In genomic region chr13:9075825-9076592, GRCm38 (mm10) we compare ENCODE assay signal across 28 mouse cellular contexts.
"Had no signal": no experiment of that assay in that cellular context is flagged by ENCODE, and none has a peak within 500 bp of the region (broad histone marks: within the 10 kb centered on the region; RNA-seq: fewer than 3 reads in every experiment).

No protein-coding gene starts in this region.

- H3K4me2 ChIP-seq: embryonic facial prominence, embryonic 12.5 days; embryonic facial prominence, embryonic 13.5 days; embryonic facial prominence, embryonic 15.5 days; forebrain, embryonic 12.5 days; forebrain, embryonic 13.5 days; forebrain, embryonic 15.5 days had no signal

- H3K9me3 ChIP-seq: embryonic facial prominence, embryonic 10.5 days; embryonic facial prominence, embryonic 12.5 days; embryonic facial prominence, embryonic 13.5 days; embryonic facial prominence, embryonic 15.5 days; forebrain, embryonic 10.5 days; forebrain, embryonic 12.5 days; forebrain, embryonic 13.5 days; forebrain, embryonic 15.5 days had no signal

- H3K27ac ChIP-seq: embryonic facial prominence, embryonic 10.5 days; embryonic facial prominence, embryonic 12.5 days; embryonic facial prominence, embryonic 13.5 days; embryonic facial prominence, embryonic 15.5 days; forebrain, embryonic 10.5 days; forebrain, embryonic 12.5 days; forebrain, embryonic 13.5 days; forebrain, embryonic 15.5 days; gastrocnemius, adult 2 months had no signal

- H3K4me3 ChIP-seq: embryonic facial prominence, embryonic 10.5 days; embryonic facial prominence, embryonic 12.5 days; embryonic facial prominence, embryonic 13.5 days; embryonic facial prominence, embryonic 15.5 days; erythroblast, embryonic 14.5 days; forebrain, embryonic 10.5 days; forebrain, embryonic 12.5 days; forebrain, embryonic 13.5 days; forebrain, embryonic 15.5 days; gastrocnemius, adult 2 months had no signal

- H3K9ac ChIP-seq: embryonic facial prominence, embryonic 12.5 days; embryonic facial prominence, embryonic 13.5 days; embryonic facial prominence, embryonic 15.5 days; forebrain, embryonic 12.5 days; forebrain, embryonic 13.5 days; forebrain, embryonic 15.5 days; forebrain, postnatal 0 days had no signal

- H3K36me3 ChIP-seq: embryonic facial prominence, embryonic 10.5 days; embryonic facial prominence, embryonic 12.5 days; embryonic facial prominence, embryonic 13.5 days; embryonic facial prominence, embryonic 15.5 days; forebrain, embryonic 10.5 days; forebrain, embryonic 12.5 days; forebrain, embryonic 15.5 days had no signal

- ATAC-seq: forebrain, embryonic 13.5 days; forebrain, embryonic 14.5 days; forebrain, embryonic 15.5 days; forebrain, embryonic 16.5 days; forebrain, postnatal 0 days had no signal

- H3K27me3 ChIP-seq: embryonic facial prominence, embryonic 12.5 days; embryonic facial prominence, embryonic 13.5 days; embryonic facial prominence, embryonic 15.5 days; forebrain, embryonic 12.5 days; forebrain, embryonic 13.5 days; forebrain, embryonic 15.5 days had no signal

- H3K4me1 ChIP-seq: embryonic facial prominence, embryonic 10.5 days; embryonic facial prominence, embryonic 12.5 days; embryonic facial prominence, embryonic 13.5 days; embryonic facial prominence, embryonic 15.5 days; forebrain, embryonic 10.5 days; forebrain, embryonic 12.5 days; forebrain, embryonic 13.5 days; forebrain, embryonic 15.5 days had no signal

- DNase-seq: cerebellum, adult 18-20 months; cerebellum, adult 2 months; cerebellum, adult 8-10 months; cerebellum, adult 9-10 months; cerebellum, adult 9-11 months; cerebellum, postnatal 10 days; cerebellum, postnatal 14 days; cerebellum, postnatal 25 days; cerebellum, postnatal 36 days; embryo, embryonic 11 days; forebrain, postnatal 0 days; gastrocnemius, adult 2 months; gastrocnemius, postnatal 10 days; gastrocnemius, postnatal 14 days; gastrocnemius, postnatal 25 days; gastrocnemius, postnatal 36 days; heart, adult 11 months had no signal
